Comparison of ENCODE assay signal across 7 mouse cellular contexts in the genomic region with DNA sequence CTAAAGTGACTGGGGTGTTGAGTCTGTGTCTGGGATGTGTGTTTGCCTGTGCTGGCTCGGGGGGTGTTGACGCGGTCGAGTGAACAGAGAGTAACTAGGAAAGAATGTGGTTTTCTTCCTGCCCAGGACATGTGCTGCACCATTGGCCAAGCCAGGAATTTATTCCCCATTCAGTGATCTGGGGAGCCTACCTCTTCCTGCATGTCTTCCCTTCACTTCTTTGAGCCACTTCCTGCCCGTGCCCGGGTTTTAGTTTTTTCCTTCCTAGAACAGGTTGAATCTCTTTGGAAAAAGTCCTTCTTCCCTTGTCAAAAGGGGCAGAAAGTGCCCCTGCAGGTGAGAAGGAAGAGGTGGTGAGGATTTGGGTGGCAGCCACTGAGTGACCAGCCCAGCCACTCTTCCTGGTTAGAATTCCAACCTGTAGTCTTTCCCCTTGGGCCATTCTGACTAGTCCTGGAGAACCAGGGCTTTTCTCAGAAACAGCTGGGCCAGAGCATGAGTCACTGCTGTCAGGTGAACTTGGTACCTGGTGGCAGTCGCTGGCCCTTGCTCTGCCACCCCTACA. TPM values are rescaled to one million over a fixed set of nuclear protein-coding genes. Genes with fewer than 3 reads are reported as not detected.
DNase-seq lines count a peak whose midpoint lies in the region; ATAC-seq and TF ChIP-seq lines count a peak whose summit lies in the region.

No protein-coding gene starts in this region.

- H3K9me3 ChIP-seq in ES-Bruce4 (replicated peaks; ENCODE audit: control insufficient read depth, insufficient read depth, low read length, poor library complexity, severe bottlenecking): no peaks in the 10 kb centered on the region
- H3K9me3 ChIP-seq in limb, embryonic 14.5 days (ENCODE audit: control insufficient read depth, low read length): no peaks in the 10 kb centered on the region

- no peaks in the 10 kb centered on the region for H3K27me3 ChIP-seq in ES-Bruce4 (ENCODE audit: control insufficient read depth, insufficient read depth, low read length, poor library complexity, severe bottlenecking)
- no peaks in the 10 kb centered on the region for H3K27me3 ChIP-seq in limb, embryonic 14.5 days (ENCODE audit: control insufficient read depth, insufficient read depth, low read length)

- H3K4me1 ChIP-seq in ES-Bruce4 (ENCODE audit: control insufficient read depth, insufficient read depth, low read length): no peaks in the 10 kb centered on the region
- H3K4me1 ChIP-seq in limb, embryonic 14.5 days (ENCODE audit: control insufficient read depth, insufficient read depth, low read length): peaks cover 14% of the 10 kb centered on the region

- H3K4me3 ChIP-seq in ES-Bruce4 (ENCODE audit: low read depth, low read length): peak overlapping the region; percentile 82
- H3K4me3 ChIP-seq in limb, embryonic 14.5 days (replicated peaks; ENCODE audit: low read length): peak overlapping the region; percentile 68

- H3K9ac ChIP-seq in ES-Bruce4 (ENCODE audit: low read depth, poor library complexity, severe bottlenecking): peak overlapping the region; percentile 82
- peak overlapping the region; percentile 73; the same call in 1 of the 2 replicates for H3K9ac ChIP-seq in limb, embryonic 14.5 days (ENCODE audit: low read depth, low read length, severe bottlenecking)

- ATAC-seq in limb, embryonic 14.5 days (ENCODE audit: low FRiP score, low read depth): no peak
- ATAC-seq in megakaryocyte-erythroid progenitor cell, adult 5-6 weeks (replicated peaks; ENCODE audit: low FRiP score, low TSS enrichment, poor library complexity, severe bottlenecking): no peak

- DNase-seq in adipocyte (ENCODE audit: low spot score): peak; percentile 47
- peak; percentile 35 for DNase-seq in heart, postnatal 4 days
- DNase-seq in limb, embryonic 14.5 days (ENCODE audit: low spot score): no peak
- DNase-seq in right cerebral cortex, postnatal 10 days (ENCODE audit: low spot score in 2 of 2): no peak
- DNase-seq in cerebellum, postnatal 25 days: no peak

- TF ChIP-seq CTCF in ES-Bruce4 (IDR thresholded peaks at IDR 0.05; ENCODE audit: low read depth, low read length): no peak

- H3K4me2 ChIP-seq in limb, embryonic 14.5 days (replicated peaks; ENCODE audit: low read depth, low read length, severe bottlenecking): peak overlapping the region; percentile 74

- 50% methylated on average over 7 of the region's 7 CpGs for WGBS in limb, embryonic 14.5 days

- H3K36me3 ChIP-seq in ES-Bruce4 (ENCODE audit: control insufficient read depth, insufficient read depth, low read length, poor library complexity, severe bottlenecking): no peaks in the 10 kb centered on the region
- H3K36me3 ChIP-seq in limb, embryonic 14.5 days (ENCODE audit: control insufficient read depth, insufficient read depth, low read length): peaks cover 16% of the 10 kb centered on the region

- TF ChIP-seq POLR2A in ES-Bruce4 (IDR thresholded peaks at IDR 0.05; ENCODE audit: insufficient read depth, low read length): no peak
- TF ChIP-seq POLR2A in limb, embryonic 14.5 days (IDR thresholded peaks at IDR 0.05; ENCODE audit: borderline replicate concordance, extremely low read depth, insufficient read depth, insufficient read length): no peak

- no peak overlapping the region for H3K27ac ChIP-seq in ES-Bruce4 (ENCODE audit: insufficient read depth, low read length)
- no peak overlapping the region for H3K27ac ChIP-seq in limb, embryonic 14.5 days (replicated peaks; ENCODE audit: low read depth, low read length)

- TF ChIP-seq EP300 in ES-Bruce4 (IDR thresholded peaks at IDR 0.05; ENCODE audit: insufficient read depth, low read depth, low read length): no peak

RNA-seq across cellular contexts. Expression of a gene that starts 1.3 kb away (rescaled TPM):
- 12.4 and 13.2 TPM in 2 replicates for polyA plus RNA-seq in ES-Bruce4 (2011; ENCODE audit: insufficient read depth, insufficient read length, low read depth, missing spikeins)
- 10 to 100 TPM; 16.7 to 17.6 TPM for total RNA-seq in heart, postnatal 4 days (2021)
- polyA plus RNA-seq in limb, embryonic 14.5 days (2012; rRNA removed): 30.3 and 35.3 TPM in 2 replicates
- 20.2 and 22.4 TPM in 2 replicates for polyA plus RNA-seq in limb, embryonic 14.5 days (2014; fragmentation: Nextera tagmentation; extraction: Ambion mirVana)
- 14.7 and 22.0 TPM in 2 replicates for total RNA-seq in megakaryocyte-erythroid progenitor cell, adult 5-6 weeks (2014; fragmentation: Nextera tagmentation)
- total RNA-seq in megakaryocyte-erythroid progenitor cell, adult 5-6 weeks (2017): 7.9 and 10.7 TPM in 2 replicates

RNA-seq across cellular contexts. Expression of a gene that starts 12.8 kb away (rescaled TPM):
- 57.4 and 63.5 TPM in 2 replicates for polyA plus RNA-seq in ES-Bruce4 (2011; ENCODE audit: insufficient read depth, insufficient read length, low read depth, missing spikeins)
- total RNA-seq in heart, postnatal 4 days (2021): 10 to 100 TPM; 67.5 to 76.9 TPM
- 52.5 and 61.0 TPM in 2 replicates for polyA plus RNA-seq in limb, embryonic 14.5 days (2012; rRNA removed)
- polyA plus RNA-seq in limb, embryonic 14.5 days (2014; fragmentation: Nextera tagmentation; extraction: Ambion mirVana): 60.3 and 61.7 TPM in 2 replicates
- total RNA-seq in megakaryocyte-erythroid progenitor cell, adult 5-6 weeks (2014; fragmentation: Nextera tagmentation): 78.1 and 81.8 TPM in 2 replicates
- total RNA-seq in megakaryocyte-erythroid progenitor cell, adult 5-6 weeks (2017): 65.5 and 93.7 TPM in 2 replicates

RNA-seq across cellular contexts. Expression of a gene that starts 13.1 kb away (rescaled TPM):
- 80.5 and 87.3 TPM in 2 replicates for polyA plus RNA-seq in ES-Bruce4 (2011; ENCODE audit: insufficient read depth, insufficient read length, low read depth, missing spikeins)
- 100 to 1,000 TPM; 204 to 207 TPM for total RNA-seq in heart, postnatal 4 days (2021)
- 363 and 431 TPM in 2 replicates for polyA plus RNA-seq in limb, embryonic 14.5 days (2012; rRNA removed)
- 219 and 248 TPM in 2 replicates for polyA plus RNA-seq in limb, embryonic 14.5 days (2014; fragmentation: Nextera tagmentation; extraction: Ambion mirVana)
- 140 and 265 TPM in 2 replicates for total RNA-seq in megakaryocyte-erythroid progenitor cell, adult 5-6 weeks (2014; fragmentation: Nextera tagmentation)
- 172 and 176 TPM in 2 replicates for total RNA-seq in megakaryocyte-erythroid progenitor cell, adult 5-6 weeks (2017)

RNA-seq across cellular contexts. Expression of a gene that starts 30.0 kb away (rescaled TPM):
- 1,157 and 1,272 TPM in 2 replicates for polyA plus RNA-seq in ES-Bruce4 (2011; ENCODE audit: insufficient read depth, insufficient read length, low read depth, missing spikeins)
- 1,000 to 10,000 TPM; 1,698 to 1,707 TPM for total RNA-seq in heart, postnatal 4 days (2021)
- 1,215 and 1,844 TPM in 2 replicates for polyA plus RNA-seq in limb, embryonic 14.5 days (2012; rRNA removed)
- polyA plus RNA-seq in limb, embryonic 14.5 days (2014; fragmentation: Nextera tagmentation; extraction: Ambion mirVana): 1,031 and 1,113 TPM in 2 replicates
- 2,751 and 3,393 TPM in 2 replicates for total RNA-seq in megakaryocyte-erythroid progenitor cell, adult 5-6 weeks (2014; fragmentation: Nextera tagmentation)
- 4,463 and 5,230 TPM in 2 replicates for total RNA-seq in megakaryocyte-erythroid progenitor cell, adult 5-6 weeks (2017)

RNA-seq across cellular contexts. Expression of a gene that starts 34.0 kb away (rescaled TPM):
- 40.0 and 43.7 TPM in 2 replicates for polyA plus RNA-seq in ES-Bruce4 (2011; ENCODE audit: insufficient read depth, insufficient read length, low read depth, missing spikeins)
- 100 to 1,000 TPM in 1 of 2 experiments, 10 to 100 TPM in 1; 96.9 to 109 TPM for total RNA-seq in heart, postnatal 4 days (2021)
- 154 and 175 TPM in 2 replicates for polyA plus RNA-seq in limb, embryonic 14.5 days (2012; rRNA removed)
- polyA plus RNA-seq in limb, embryonic 14.5 days (2014; fragmentation: Nextera tagmentation; extraction: Ambion mirVana): 152 and 156 TPM in 2 replicates
- total RNA-seq in megakaryocyte-erythroid progenitor cell, adult 5-6 weeks (2014; fragmentation: Nextera tagmentation): 53.5 and 57.0 TPM in 2 replicates
- total RNA-seq in megakaryocyte-erythroid progenitor cell, adult 5-6 weeks (2017): 25.8 and 48.7 TPM in 2 replicates

Comparison
In these comparisons a context has a peak if more than half of its experiments do, and no peak if none do; other contexts are left out.
1. DNase-seq: peak in adipocyte (single experiment) and heart, postnatal 4 days (single experiment); none in limb, embryonic 14.5 days (single experiment), right cerebral cortex, postnatal 10 days (0 of 2) and cerebellum, postnatal 25 days (0 of 2).